Mouse (Mus musculus) embryonic facial prominence, embryonic 12.5 days (tissue): ENCODE data around the gene Gal3st1. TPM values are rescaled to one million over a fixed set of nuclear protein-coding genes. Genes with fewer than 3 reads are reported as not detected.
A peak's percentile ranks its signal among the peaks of the same experiment; 100 is the strongest.
"Not testable (repeated sequence)": the region's sequence is repeated elsewhere in the genome, so short reads cannot be mapped to it uniquely, and the experiment has no call there.

Experiments
- ATAC-seq: fragments of 200-750 bp; cut with Nextera tagmentation; 2 replicates; pipeline ENCODE4 v1.8.0; 2017; ENCODE audit not compliant: insufficient number of reproducible peaks, insufficient read depth, low FRiP score, low TSS enrichment
- H3K27ac ChIP-seq: fragments of 300-500 bp; sonication (generic); 2 replicates; pipeline ENCODE4 v1.5.1; 2016; ENCODE audit warnings: mild to moderate bottlenecking
- H3K27me3 ChIP-seq: fragments of 300-500 bp; sonication (generic); 2 replicates; pipeline ENCODE4 v1.6.1; 2016; ENCODE audit warnings: mild to moderate bottlenecking, moderate library complexity
- H3K36me3 ChIP-seq: fragments of 300-500 bp; sonication (generic); 2 replicates; pipeline ENCODE4 v1.6.1; 2016; ENCODE audit warnings: mild to moderate bottlenecking
- H3K4me1 ChIP-seq: fragments of 300-500 bp; sonication (generic); 2 replicates; pipeline ENCODE4 v1.6.1; 2016
- H3K4me2 ChIP-seq: fragments of 300-500 bp; sonication (generic); replicated peaks from 2 replicates; pipeline ENCODE4 v1.6.1; 2016; ENCODE audit warnings: mild to moderate bottlenecking, moderate library complexity
- H3K4me3 ChIP-seq: fragments of 300-500 bp; sonication (generic); 2 replicates; pipeline ENCODE4 v1.5.1; 2016; ENCODE audit warnings: mild to moderate bottlenecking
- H3K9ac ChIP-seq: fragments of 300-500 bp; sonication (generic); 2 replicates; pipeline ENCODE4 v1.6.1; 2016; ENCODE audit warnings: mild to moderate bottlenecking, moderate library complexity
- H3K9me3 ChIP-seq: fragments of 300-500 bp; sonication (generic); 2 replicates; pipeline ENCODE4 v1.6.1; 2016; ENCODE audit warnings: mild to moderate bottlenecking, moderate library complexity
- WGBS: fragments of 180-500 bp; shearing (Covaris S2); methylation state at CpG from one replicate; pipeline ENCODE4 v1.1.7; 2016; 5-methylcytosine and 5-hydroxymethylcytosine counted together
- polyA plus RNA-seq: library from polyadenylated mRNA; unstranded; fragments of >200 nt; fragmentation: Nextera tagmentation; extraction: Ambion mirVana; gene quantifications from 2 replicates; pipeline ENCODE4 v1.2.1, GENCODE M21; 2016

The Gal3st1 gene
- 2.2 and 2.4 TPM in 2 replicates for polyA plus RNA-seq

DNA sequence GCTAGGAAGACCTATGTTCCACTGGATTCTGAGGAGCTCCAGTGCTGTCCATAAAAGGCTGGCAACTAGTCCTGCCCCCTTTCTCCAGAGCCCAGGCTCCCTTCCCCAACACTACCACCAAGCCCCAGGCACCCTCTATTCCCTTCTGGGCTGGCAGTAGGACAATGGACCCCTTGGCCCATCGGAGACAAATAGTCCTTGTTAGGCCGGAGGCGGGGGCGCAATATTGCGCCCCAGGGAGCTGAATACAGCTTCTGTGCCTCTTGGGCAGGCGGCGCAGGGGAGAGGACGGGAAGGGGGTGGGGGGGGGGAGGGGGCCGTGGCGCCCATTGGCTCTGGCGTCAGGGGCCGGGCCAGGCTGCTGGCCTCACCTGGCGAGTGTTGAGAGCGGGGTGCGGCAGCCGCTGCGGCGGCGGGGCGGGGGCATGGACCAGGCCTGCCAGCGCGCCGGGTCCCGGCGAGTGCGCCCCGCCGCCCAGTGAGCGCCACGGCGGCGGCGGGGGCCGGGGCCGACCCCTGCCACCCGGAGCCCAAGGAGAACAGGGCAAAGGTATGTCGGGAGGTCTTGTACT is at the start of gene Gal3st1:
Gene Gal3st1, plus strand, starts transcription at position 346 of the 572 bp plus-strand sequence.
- H3K9ac ChIP-seq: peak within 1 kb of the TSS; percentile 40
- H3K4me1 ChIP-seq: peaks cover 16% of the 10 kb centered on the region
- H3K27me3 ChIP-seq: peaks cover 14% of the 10 kb centered on the region; the same call in 1 of the 2 replicates
- peak within 1 kb of the TSS; percentile 76 for H3K4me2 ChIP-seq
- peak within 1 kb of the TSS; percentile 39 for H3K4me3 ChIP-seq
- under 1% methylated on average over 29 of the region's 37 CpGs for WGBS
- H3K27ac ChIP-seq: no peak within 1 kb of the TSS
- peaks cover 21% of the 10 kb centered on the region for H3K36me3 ChIP-seq
- ATAC-seq: no peak
- no peaks in the 10 kb centered on the region for H3K9me3 ChIP-seq

DNA sequence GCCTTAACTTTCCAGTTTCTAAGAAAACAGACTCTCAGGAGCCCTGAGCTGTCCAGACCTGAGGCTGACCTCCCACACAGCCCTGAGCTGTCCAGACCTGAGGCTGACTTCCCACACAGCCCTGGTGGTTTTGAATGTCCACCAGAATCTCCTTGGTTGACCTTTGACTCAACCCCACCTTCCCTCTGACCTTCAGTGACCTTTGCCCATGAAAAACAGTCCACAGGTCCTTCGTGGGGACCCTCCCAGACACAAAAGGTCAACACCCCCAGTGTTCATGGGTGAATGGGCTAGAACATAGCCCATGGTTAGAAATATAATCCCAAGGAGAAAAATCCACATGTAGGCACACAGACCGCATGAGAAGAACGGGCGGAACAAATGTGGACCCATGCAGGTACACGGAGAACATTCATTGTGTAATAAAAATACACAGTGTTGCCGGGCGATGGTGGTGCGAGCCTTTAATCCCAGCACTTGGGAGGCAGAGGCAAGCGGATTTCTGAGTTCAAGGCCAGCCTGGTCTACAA is 49.6 kb upstream of the Gal3st1 start:
- 85% methylated on average over 9 of the region's 9 CpGs for WGBS
- Histone ChIP-seq H3K9me3 (no peaks in the 10 kb centered on the region), H3K27me3 (no peaks in the 10 kb centered on the region), H3K9ac (no peak overlapping the region), H3K27ac (no peak overlapping the region), H3K4me3 (no peak overlapping the region), H3K36me3 (no peaks in the 10 kb centered on the region), H3K4me2 (no peak overlapping the region), H3K4me1 (peaks cover 5% of the 10 kb centered on the region)
- no peak for ATAC-seq

DNA sequence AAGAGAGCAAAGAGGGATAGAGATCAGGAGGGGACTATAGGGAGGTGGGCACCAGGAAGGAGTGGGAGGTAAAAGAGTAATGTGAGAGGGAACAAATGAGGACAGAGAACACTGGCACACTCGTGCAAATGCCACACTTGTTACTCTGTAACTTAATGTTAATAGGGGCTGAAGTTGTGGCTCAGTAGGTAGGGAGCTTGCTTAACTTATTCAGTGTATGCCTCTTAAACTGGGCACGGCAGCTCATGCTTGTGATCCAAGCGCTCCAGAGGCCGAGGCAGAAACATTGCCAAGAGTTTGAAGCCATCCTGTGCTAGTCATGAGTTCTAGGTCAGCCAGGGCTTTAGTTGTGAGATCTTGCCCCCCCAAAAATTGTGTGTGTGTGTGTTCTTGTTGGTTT is 48.3 kb upstream of the Gal3st1 start:
- 72% methylated on average over 4 of the region's 4 CpGs for WGBS
- H3K36me3 ChIP-seq: no peaks in the 10 kb centered on the region
- H3K27ac ChIP-seq: no peak overlapping the region
- H3K4me1 ChIP-seq: peaks cover 5% of the 10 kb centered on the region
- no peak overlapping the region for H3K4me2 ChIP-seq
- H3K27me3 ChIP-seq: no peaks in the 10 kb centered on the region
- no peak overlapping the region for H3K9ac ChIP-seq
- H3K9me3 ChIP-seq: no peaks in the 10 kb centered on the region
- no peak for ATAC-seq
- H3K4me3 ChIP-seq: no peak overlapping the region

DNA sequence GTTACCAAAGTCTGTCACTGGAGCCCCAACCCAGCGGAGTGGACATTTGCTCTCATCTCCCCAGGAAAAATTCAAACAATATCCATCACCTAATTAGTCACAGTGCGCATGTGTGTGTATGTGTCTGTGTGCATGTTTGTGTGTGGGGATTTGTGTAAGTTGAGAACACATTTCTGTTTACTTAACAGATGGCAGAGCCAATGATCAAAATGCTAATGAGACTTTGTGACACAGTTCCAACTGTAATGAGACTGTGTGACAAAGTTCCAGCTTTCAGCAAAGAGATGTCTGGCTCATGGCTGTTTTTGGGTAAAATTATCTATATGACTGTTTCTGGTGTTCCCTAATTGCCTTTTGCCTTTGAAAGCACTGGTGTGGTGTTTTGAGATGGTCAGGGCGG is 47.1 kb upstream of the Gal3st1 start:
- Histone ChIP-seq H3K4me2 (no peak overlapping the region), H3K9me3 (no peaks in the 10 kb centered on the region), H3K27me3 (no peaks in the 10 kb centered on the region), H3K36me3 (no peaks in the 10 kb centered on the region), H3K27ac (no peak overlapping the region), H3K9ac (no peak overlapping the region), H3K4me1 (peaks cover under 1% of the 10 kb centered on the region), H3K4me3 (no peak overlapping the region)
- no peak for ATAC-seq
- WGBS: 86% methylated on average over 3 of the region's 3 CpGs

DNA sequence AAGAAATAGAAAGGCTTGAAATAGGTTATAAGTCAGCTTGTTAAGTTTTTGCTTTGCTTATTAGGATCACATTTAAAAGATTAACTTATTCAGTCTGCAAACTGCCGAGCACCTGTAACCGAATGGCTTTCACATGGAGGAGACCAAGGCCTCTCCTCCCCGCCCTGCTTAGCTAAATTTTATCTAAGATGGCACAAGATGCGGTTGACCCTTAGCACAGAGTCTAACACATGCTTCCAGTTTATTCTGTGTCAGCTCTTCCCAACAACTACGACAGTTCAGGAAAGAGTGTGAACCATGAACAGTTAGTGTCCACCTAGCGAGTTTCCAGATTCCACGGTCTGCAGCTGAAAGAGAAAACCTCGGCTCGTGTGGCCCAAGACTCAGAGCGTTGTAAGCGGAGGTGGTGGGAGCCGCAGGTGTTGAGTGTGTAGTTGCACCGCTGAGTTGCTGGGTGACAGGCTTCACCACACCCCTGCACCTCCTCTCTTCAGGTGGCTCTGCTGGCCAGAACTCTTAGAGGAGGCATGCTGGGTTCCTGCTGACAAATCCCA is 46.0 kb upstream of the Gal3st1 start:
- WGBS: 77% methylated on average over 13 of the region's 13 CpGs

DNA sequence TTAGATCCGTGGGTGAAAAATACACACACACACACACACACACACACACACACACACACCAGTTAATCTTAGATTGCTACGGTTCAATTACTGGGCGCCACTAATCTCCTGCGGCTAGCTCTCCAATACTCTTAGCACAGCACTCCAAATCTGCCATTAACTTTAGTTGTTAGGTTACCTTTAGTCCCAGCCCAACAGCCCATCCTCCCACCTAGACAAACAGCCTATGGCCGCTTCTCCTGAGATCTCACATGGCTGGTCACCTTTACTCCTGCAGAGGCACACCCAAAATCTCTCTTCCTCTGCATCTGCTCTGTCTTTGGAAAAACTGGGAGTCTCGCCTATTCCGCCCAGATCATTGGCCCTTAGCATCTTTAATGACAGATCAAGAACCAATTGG is 42.1 kb upstream of the Gal3st1 start:
- Histone ChIP-seq H3K9me3 (no peaks in the 10 kb centered on the region), H3K27ac (no peak overlapping the region), H3K4me3 (no peak overlapping the region), H3K4me2 (no peak overlapping the region), H3K36me3 (no peaks in the 10 kb centered on the region), H3K4me1 (no peaks in the 10 kb centered on the region), H3K27me3 (no peaks in the 10 kb centered on the region; the same call in 1 of the 2 replicates), H3K9ac (no peak overlapping the region)
- no peak for ATAC-seq
- 87% methylated on average over 7 of the region's 7 CpGs for WGBS

More for the DNA sequence above, 46.0 kb upstream of the Gal3st1 start:
- Histone ChIP-seq H3K36me3 (no peaks in the 10 kb centered on the region), H3K9me3 (no peaks in the 10 kb centered on the region), H3K4me2 (no peak overlapping the region), H3K9ac (no peak overlapping the region), H3K4me3 (no peak overlapping the region), H3K4me1 (no peaks in the 10 kb centered on the region), H3K27ac (no peak overlapping the region), H3K27me3 (no peaks in the 10 kb centered on the region)
- no peak for ATAC-seq

DNA sequence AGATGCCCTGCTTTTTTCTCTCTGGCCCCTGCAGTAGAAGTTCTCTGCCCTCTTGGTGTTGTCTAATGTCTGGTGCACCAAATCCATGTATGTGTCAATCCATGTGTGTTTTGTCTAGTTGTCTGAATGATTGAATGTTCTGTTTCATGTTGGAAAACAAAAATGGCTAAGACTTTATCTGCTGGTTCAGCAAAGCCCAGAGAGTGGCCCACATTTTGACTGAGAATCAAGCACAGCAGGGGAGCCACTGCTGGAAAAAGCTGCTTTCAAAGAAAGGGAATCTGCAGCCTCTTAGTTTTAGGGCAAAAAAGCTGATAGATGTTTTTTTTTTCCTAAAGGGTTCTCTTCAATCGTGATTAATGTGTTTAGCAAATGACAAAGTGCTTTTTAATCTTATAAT is 37.0 kb upstream of the Gal3st1 start:
- no peaks in the 10 kb centered on the region; the same call in 1 of the 2 replicates for H3K27me3 ChIP-seq
- ATAC-seq: no peak
- no peaks in the 10 kb centered on the region for H3K36me3 ChIP-seq
- H3K9me3 ChIP-seq: no peaks in the 10 kb centered on the region
- H3K4me1 ChIP-seq: no peaks in the 10 kb centered on the region
- H3K4me3 ChIP-seq: no peak overlapping the region
- H3K9ac ChIP-seq: no peak overlapping the region
- H3K27ac ChIP-seq: no peak overlapping the region
- WGBS: 17% methylated on average over 1 of the region's 1 CpGs
- no peak overlapping the region for H3K4me2 ChIP-seq

DNA sequence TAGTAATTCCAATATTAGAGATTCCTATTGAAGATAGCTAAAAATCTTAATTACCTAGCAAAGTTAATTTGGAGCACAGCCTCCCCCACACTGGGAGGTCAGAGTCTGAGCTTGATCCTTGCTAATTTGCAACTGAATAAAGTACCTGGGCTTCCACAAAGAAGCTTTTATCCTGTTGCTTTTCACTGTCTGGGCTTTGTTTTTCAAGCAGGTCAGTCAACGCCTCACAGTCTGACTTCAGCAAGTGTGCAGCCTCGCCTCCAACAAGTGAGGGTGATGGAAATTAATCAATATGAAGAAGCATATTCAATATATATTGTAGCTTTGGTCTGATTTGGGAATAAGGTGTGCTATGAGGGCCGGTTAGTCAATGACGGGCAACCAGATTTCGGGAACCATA is 28.6 kb upstream of the Gal3st1 start:
- WGBS: 80% methylated on average over 5 of the region's 5 CpGs
- not testable (repeated sequence) for H3K27me3 ChIP-seq, H3K4me2 ChIP-seq, H3K4me1 ChIP-seq, ATAC-seq, H3K9ac ChIP-seq, H3K4me3 ChIP-seq, H3K9me3 ChIP-seq, H3K27ac ChIP-seq, H3K36me3 ChIP-seq

DNA sequence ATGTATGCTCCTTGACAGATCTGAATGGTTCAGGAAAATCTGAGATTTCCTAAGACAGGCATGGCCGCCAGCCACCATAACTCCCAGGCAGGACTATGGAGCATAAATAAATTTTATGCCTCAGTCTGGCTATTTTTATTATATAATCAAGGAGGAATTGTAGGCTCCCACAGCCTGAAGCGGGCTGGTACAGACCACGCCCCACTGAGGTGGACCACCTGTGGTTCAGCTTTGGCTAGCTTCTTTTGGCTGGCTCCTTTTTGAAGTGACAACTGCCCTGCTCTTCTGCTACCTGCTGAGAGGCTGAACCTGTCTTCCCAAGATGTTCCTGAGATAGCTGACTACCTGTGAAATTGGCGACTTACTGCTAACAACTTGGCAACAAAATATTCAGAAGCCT is 28.1 kb upstream of the Gal3st1 start:
- 79% methylated on average over 4 of the region's 4 CpGs for WGBS
- H3K27me3 ChIP-seq, ATAC-seq, H3K27ac ChIP-seq, H3K4me1 ChIP-seq, H3K36me3 ChIP-seq, H3K9me3 ChIP-seq, H3K9ac ChIP-seq, H3K4me3 ChIP-seq, H3K4me2 ChIP-seq: not testable (repeated sequence)

DNA sequence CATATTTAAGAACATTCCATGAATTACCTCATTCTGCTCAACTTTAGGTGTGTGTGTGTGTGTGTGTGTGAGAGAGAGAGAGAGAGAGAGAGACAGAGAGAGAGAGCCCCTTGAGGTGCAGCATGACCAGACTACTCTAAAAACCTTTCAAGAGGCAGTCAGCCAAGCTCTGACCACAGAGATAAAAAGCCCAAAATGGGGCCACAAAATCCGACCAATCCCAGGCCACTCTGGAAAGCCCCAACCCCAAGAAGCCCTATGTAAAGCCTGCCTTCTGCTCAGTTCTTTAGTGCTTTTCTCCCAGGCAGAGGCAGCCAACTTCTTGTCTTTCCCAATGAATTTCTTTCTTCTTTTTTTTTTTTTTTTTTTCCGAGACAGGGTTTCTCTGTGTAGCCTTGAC is 22.5 kb upstream of the Gal3st1 start:
- no peak overlapping the region for H3K9ac ChIP-seq
- H3K27me3 ChIP-seq: no peaks in the 10 kb centered on the region
- ATAC-seq: no peak
- WGBS: 41% methylated on average over 2 of the region's 2 CpGs
- peaks cover 7% of the 10 kb centered on the region for H3K4me1 ChIP-seq
- no peak overlapping the region for H3K4me3 ChIP-seq
- H3K9me3 ChIP-seq: no peaks in the 10 kb centered on the region
- no peak overlapping the region for H3K27ac ChIP-seq
- no peak overlapping the region for H3K4me2 ChIP-seq
- no peaks in the 10 kb centered on the region for H3K36me3 ChIP-seq

DNA sequence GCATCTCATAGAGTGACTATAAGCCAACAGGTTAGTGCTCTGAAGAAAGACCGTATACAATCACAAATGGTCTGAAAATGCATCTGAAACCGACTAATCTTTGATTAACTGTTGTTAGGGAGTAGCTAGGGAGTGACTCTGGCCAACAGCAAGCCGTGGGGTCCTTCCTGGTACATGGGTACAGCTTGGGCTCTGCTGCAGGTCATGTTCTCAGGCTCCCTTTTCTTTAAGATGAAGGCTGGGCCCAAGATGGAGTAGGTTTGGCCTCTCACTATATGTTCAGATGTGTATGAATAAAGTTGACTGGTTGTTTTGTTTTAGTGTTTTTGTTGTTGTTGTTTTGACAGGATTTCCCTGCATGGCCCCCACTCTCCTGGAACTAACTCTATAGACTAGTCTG is 21.7 kb upstream of the Gal3st1 start:
- ATAC-seq: no peak
- 72% methylated on average over 3 of the region's 3 CpGs for WGBS
- Histone ChIP-seq H3K4me3 (no peak overlapping the region), H3K36me3 (no peaks in the 10 kb centered on the region), H3K27me3 (no peaks in the 10 kb centered on the region), H3K4me2 (no peak overlapping the region), H3K4me1 (peaks cover 7% of the 10 kb centered on the region), H3K9me3 (no peaks in the 10 kb centered on the region), H3K9ac (no peak overlapping the region), H3K27ac (no peak overlapping the region)

DNA sequence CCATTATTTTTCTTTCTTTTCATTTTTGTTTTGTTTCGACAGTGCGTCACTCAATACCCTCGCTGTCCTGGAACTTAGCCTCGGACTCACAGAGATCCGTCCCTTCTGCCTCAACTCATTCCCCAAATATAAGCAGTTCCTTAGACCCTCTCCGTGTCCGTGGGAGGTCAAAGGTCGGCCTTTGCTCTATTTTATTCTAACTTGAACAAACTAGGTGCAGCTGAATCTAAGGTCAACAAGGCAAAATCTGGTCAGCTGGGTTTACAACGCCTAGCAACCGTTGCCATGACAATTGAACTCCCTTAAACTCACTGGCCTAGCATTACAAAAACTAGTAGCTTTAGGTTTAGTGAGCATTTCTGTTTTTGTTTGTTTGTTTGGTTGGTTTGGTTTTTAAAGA is 20.3 kb upstream of the Gal3st1 start:
- H3K4me3 ChIP-seq: peak overlapping the region; percentile 88
- no peaks in the 10 kb centered on the region for H3K27me3 ChIP-seq
- peaks cover 3% of the 10 kb centered on the region; the same call in 1 of the 2 replicates for H3K36me3 ChIP-seq
- H3K4me1 ChIP-seq: peaks cover 7% of the 10 kb centered on the region
- no peak overlapping the region for H3K9ac ChIP-seq
- peak overlapping the region; percentile 84 for H3K4me2 ChIP-seq
- 80% methylated on average over 10 of the region's 10 CpGs for WGBS
- ATAC-seq: no peak
- H3K9me3 ChIP-seq: no peaks in the 10 kb centered on the region
- peak overlapping the region; percentile 20; the same call in 1 of the 2 replicates for H3K27ac ChIP-seq
